Mouse (Mus musculus): ENCODE results near the gene Lef1. TPM values are rescaled to one million over a fixed set of nuclear protein-coding genes. Genes with fewer than 3 reads are reported as not detected.

The Lef1 gene
- polyA plus RNA-seq, 1 experiment: 4.3 TPM

- H3K27ac ChIP-seq (ENCODE audit: control insufficient read depth, insufficient read depth, low read depth, low read length, poor library complexity): no peak overlapping the region
- WGBS: 72% methylated on average over 5 of the region's 5 CpGs
- H3K4me3 ChIP-seq (replicated peaks; ENCODE audit: control insufficient read depth, low read depth, low read length): no peak overlapping the region
- no peaks in the 10 kb centered on the region for H3K4me1 ChIP-seq (ENCODE audit: control insufficient read depth, insufficient read depth, low read length)
- TF ChIP-seq POLR2A (IDR thresholded peaks at IDR 0.05; ENCODE audit: borderline replicate concordance, control insufficient read depth, low read depth, low read length) (no peak), CTCF (IDR thresholded peaks at IDR 0.05; ENCODE audit: control insufficient read depth, insufficient read depth, low read length) (no peak)
Observed at GRCm38 (mm10) chr3:131078719-131079118, 31.6 kb upstream of the Lef1 start.

DNA sequence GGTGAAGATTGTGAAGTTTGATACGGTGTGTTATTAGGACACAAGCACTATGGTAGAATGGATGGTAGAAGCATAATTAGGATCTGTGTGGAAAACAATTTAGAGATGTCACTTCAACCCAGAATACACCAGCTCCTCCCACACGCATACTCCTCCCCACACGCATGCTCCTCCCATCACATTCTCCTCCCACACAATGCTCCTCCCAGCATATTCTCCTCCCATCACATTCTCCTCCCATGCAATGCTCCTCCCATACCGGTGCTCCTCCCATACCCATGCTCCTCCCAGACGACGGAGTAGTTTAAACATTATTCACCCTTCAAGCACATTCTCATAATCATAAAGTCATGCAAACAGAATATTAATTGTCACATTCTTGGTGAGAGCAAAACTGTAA lies 26.5 kb upstream of the Lef1 start:
- no peaks in the 10 kb centered on the region for H3K4me1 ChIP-seq (ENCODE audit: control insufficient read depth, insufficient read depth, low read length)
- no peak overlapping the region for H3K4me3 ChIP-seq (replicated peaks; ENCODE audit: control insufficient read depth, low read depth, low read length)
- WGBS: 73% methylated on average over 6 of the region's 6 CpGs
- TF ChIP-seq POLR2A (IDR thresholded peaks at IDR 0.05; ENCODE audit: borderline replicate concordance, control insufficient read depth, low read depth, low read length) (no peak), CTCF (IDR thresholded peaks at IDR 0.05; ENCODE audit: control insufficient read depth, insufficient read depth, low read length) (no peak)
- no peak overlapping the region for H3K27ac ChIP-seq (ENCODE audit: control insufficient read depth, insufficient read depth, low read depth, low read length, poor library complexity)

DNA sequence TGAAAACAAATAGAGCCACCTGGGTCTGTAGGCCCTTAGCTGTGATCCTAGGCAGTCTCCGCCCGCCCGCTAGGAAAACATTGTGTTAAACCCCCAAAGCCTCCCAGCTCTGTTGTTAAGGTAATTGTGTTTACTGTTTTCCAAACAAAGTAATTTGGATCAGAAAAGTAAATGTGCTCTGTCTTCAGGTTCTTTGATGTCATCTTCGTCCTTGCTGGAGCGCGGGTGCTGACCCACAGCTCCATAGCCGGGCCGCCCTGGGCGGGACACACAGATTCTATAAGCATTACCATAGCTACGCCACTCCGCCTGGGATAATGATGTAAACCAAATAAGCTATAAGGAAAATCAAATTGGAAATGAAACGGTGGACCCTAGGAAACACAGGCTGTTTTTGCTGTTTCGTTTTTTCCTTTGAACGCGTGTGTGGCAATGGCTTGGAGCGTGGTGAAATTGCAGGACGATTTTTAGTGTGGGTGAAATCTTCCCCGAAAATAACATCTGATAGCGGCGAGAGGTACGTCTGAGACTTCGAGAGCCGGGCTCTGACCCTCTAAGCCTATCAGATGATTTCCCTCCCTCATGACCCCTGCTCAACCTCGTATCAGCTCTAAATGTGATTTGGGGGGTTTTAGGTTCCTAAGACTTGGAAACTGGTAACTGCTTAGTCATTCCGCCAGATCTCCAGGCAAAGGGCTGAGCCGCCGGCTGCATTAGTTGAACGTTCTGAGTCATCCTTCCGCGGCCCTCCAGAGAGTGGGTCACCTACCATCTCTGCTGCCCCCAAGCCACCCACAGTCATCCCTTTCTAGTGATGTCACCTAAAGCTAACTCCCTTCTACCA lies 25.3 kb upstream of the Lef1 start:
- Histone ChIP-seq H3K4me3 (replicated peaks; ENCODE audit: control insufficient read depth, low read depth, low read length) (no peak overlapping the region), H3K4me1 (ENCODE audit: control insufficient read depth, insufficient read depth, low read length) (no peaks in the 10 kb centered on the region), H3K27ac (ENCODE audit: control insufficient read depth, insufficient read depth, low read depth, low read length, poor library complexity) (no peak overlapping the region)
- TF ChIP-seq CTCF (IDR thresholded peaks at IDR 0.05; ENCODE audit: control insufficient read depth, insufficient read depth, low read length) (no peak), POLR2A (IDR thresholded peaks at IDR 0.05; ENCODE audit: borderline replicate concordance, control insufficient read depth, low read depth, low read length) (no peak)
- 20% methylated on average over 30 of the region's 30 CpGs for WGBS

GRCm38 (mm10) chr3:131085978-131086377 lies 24.3 kb upstream of the Lef1 start:
- H3K4me1 ChIP-seq (ENCODE audit: control insufficient read depth, insufficient read depth, low read length): no peaks in the 10 kb centered on the region
- 13% methylated on average over 9 of the region's 9 CpGs for WGBS
- TF ChIP-seq CTCF (IDR thresholded peaks at IDR 0.05; ENCODE audit: control insufficient read depth, insufficient read depth, low read length): no peak
- TF ChIP-seq POLR2A (IDR thresholded peaks at IDR 0.05; ENCODE audit: borderline replicate concordance, control insufficient read depth, low read depth, low read length): no peak

GRCm38 (mm10) chr3:131089721-131090120 lies 20.6 kb upstream of the Lef1 start:
- TF ChIP-seq POLR2A (IDR thresholded peaks at IDR 0.05; ENCODE audit: borderline replicate concordance, control insufficient read depth, low read depth, low read length) (no peak), CTCF (IDR thresholded peaks at IDR 0.05; ENCODE audit: control insufficient read depth, insufficient read depth, low read length) (no peak)
- H3K4me1 ChIP-seq (ENCODE audit: control insufficient read depth, insufficient read depth, low read length): no peaks in the 10 kb centered on the region
- 69% methylated on average over 3 of the region's 3 CpGs for WGBS
- H3K27ac ChIP-seq (ENCODE audit: control insufficient read depth, insufficient read depth, low read depth, low read length, poor library complexity): no peak overlapping the region
- no peak overlapping the region for H3K4me3 ChIP-seq (replicated peaks; ENCODE audit: control insufficient read depth, low read depth, low read length)

More at GRCm38 (mm10) chr3:131085978-131086377, 24.3 kb upstream of the Lef1 start:
- H3K27ac ChIP-seq (ENCODE audit: control insufficient read depth, insufficient read depth, low read depth, low read length, poor library complexity): no peak overlapping the region
- no peak overlapping the region for H3K4me3 ChIP-seq (replicated peaks; ENCODE audit: control insufficient read depth, low read depth, low read length)

- no peak overlapping the region for H3K27ac ChIP-seq (ENCODE audit: control insufficient read depth, insufficient read depth, low read depth, low read length, poor library complexity)
- H3K4me1 ChIP-seq (ENCODE audit: control insufficient read depth, insufficient read depth, low read length): no peaks in the 10 kb centered on the region
- 71% methylated on average over 6 of the region's 6 CpGs for WGBS
- TF ChIP-seq CTCF (IDR thresholded peaks at IDR 0.05; ENCODE audit: control insufficient read depth, insufficient read depth, low read length): no peak
- no peak for TF ChIP-seq POLR2A (IDR thresholded peaks at IDR 0.05; ENCODE audit: borderline replicate concordance, control insufficient read depth, low read depth, low read length)
- H3K4me3 ChIP-seq (replicated peaks; ENCODE audit: control insufficient read depth, low read depth, low read length): no peak overlapping the region
Observed at GRCm38 (mm10) chr3:131092113-131092512, 18.2 kb upstream of the Lef1 start.

DNA sequence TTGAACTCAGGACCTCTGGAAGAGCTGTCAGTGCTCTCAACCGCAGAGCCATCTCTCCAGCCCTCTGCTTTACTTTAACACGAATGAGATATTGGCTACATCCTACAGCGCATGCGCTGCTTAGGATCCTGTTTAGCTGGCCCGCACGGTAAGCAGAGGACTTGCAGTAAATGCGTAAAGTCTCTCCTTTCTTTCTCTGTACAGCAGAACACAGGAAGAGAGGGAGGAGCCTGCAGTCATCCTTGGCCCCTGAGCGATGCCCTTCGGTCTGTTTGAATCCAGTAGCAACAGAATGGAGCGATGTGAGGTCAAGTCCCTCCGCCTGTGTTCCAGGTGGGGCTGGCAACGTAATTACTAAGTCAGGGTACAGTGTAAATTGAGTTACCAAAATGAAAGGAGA lies 16.5 kb upstream of the Lef1 start:
- Histone ChIP-seq H3K27ac (ENCODE audit: control insufficient read depth, insufficient read depth, low read depth, low read length, poor library complexity) (no peak overlapping the region), H3K4me3 (replicated peaks; ENCODE audit: control insufficient read depth, low read depth, low read length) (no peak overlapping the region), H3K4me1 (ENCODE audit: control insufficient read depth, insufficient read depth, low read length) (no peaks in the 10 kb centered on the region)
- TF ChIP-seq POLR2A (IDR thresholded peaks at IDR 0.05; ENCODE audit: borderline replicate concordance, control insufficient read depth, low read depth, low read length) (no peak), CTCF (IDR thresholded peaks at IDR 0.05; ENCODE audit: control insufficient read depth, insufficient read depth, low read length) (no peak)
- 73% methylated on average over 12 of the region's 12 CpGs for WGBS

DNA sequence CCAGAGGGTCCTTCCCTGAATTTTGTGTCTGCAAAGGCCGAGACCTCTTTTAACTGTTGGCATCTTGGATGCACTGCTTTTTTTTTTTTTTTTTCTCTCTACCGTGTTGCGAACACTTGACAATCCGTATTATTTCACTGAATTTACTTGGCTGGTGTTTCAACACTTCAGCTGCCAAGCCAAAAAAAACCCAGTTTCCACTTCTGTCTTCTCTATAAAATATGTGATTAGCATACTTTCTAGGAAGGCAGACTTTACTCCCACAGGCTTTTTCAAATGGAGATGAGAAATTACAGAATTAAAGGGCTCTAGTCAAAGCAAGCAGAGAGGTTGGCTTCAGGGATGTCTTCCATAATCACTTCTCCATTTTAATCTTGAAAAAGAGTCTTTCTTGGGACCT lies 14.2 kb upstream of the Lef1 start:
- TF ChIP-seq CTCF (IDR thresholded peaks at IDR 0.05; ENCODE audit: control insufficient read depth, insufficient read depth, low read length): no peak
- no peak for TF ChIP-seq POLR2A (IDR thresholded peaks at IDR 0.05; ENCODE audit: borderline replicate concordance, control insufficient read depth, low read depth, low read length)
- WGBS: 82% methylated on average over 4 of the region's 4 CpGs
- no peaks in the 10 kb centered on the region for H3K4me1 ChIP-seq (ENCODE audit: control insufficient read depth, insufficient read depth, low read length)
- no peak overlapping the region for H3K4me3 ChIP-seq (replicated peaks; ENCODE audit: control insufficient read depth, low read depth, low read length)
- H3K27ac ChIP-seq (ENCODE audit: control insufficient read depth, insufficient read depth, low read depth, low read length, poor library complexity): no peak overlapping the region
